Comparison of ENCODE assay signal across 8 mouse cellular contexts in the genomic region with DNA sequence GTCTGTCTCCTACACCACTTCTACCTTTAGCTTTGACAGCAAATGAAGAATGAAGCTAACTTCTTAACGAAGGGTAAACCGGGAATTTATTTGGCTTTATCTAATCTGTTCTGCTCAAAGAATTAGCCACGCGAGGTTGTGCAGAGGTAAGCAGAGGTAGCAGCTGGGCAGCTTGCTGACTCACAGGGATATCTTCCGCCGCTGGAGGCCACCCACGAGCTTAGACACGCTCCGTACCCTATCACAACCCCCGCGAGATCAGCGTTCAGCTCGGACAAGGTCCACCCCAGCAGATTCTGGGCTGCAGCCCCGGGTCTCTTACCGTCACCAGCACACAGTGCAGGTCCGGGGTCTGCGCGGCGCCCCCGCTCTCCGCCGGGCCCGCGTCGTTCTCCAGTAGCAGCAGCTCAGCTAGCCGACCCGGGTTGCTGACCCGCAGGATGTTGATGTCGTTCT. TPM values are rescaled to one million over a fixed set of nuclear protein-coding genes. Genes with fewer than 3 reads are reported as not detected.
A peak's percentile ranks its signal among the peaks of the same experiment; 100 is the strongest.
DNase-seq lines count a peak whose midpoint lies in the region; ATAC-seq and TF ChIP-seq lines count a peak whose summit lies in the region.

No protein-coding gene starts in this region.

- peaks cover 47% of the 10 kb centered on the region for H3K36me3 ChIP-seq in erythroblast, embryonic 14.5 days (ENCODE audit: control insufficient read depth)
- H3K36me3 ChIP-seq in heart, embryonic 12.5 days: no peaks in the 10 kb centered on the region
- H3K36me3 ChIP-seq in kidney, embryonic 16.5 days (ENCODE audit: insufficient read depth, low read length): no peaks in the 10 kb centered on the region
- H3K36me3 ChIP-seq in liver, adult 2 months (ENCODE audit: control insufficient read depth, insufficient read depth, low read length): 0 out of 2 replicates have a peak, but pooled peaks cover 2% of the 10 kb centered on the region

- H3K9me3 ChIP-seq in erythroblast, embryonic 14.5 days (ENCODE audit: control insufficient read depth, low read length): no peaks in the 10 kb centered on the region
- H3K9me3 ChIP-seq in heart, embryonic 12.5 days (replicated peaks): no peaks in the 10 kb centered on the region
- H3K9me3 ChIP-seq in kidney, embryonic 16.5 days (ENCODE audit: low read length): no peaks in the 10 kb centered on the region

- no peaks in the 10 kb centered on the region for H3K79me2 ChIP-seq in liver, adult 2 months (ENCODE audit: control insufficient read depth, insufficient read depth, low read length)

- peak; percentile 44; the same call in 1 of the 2 replicates for TF ChIP-seq POLR2A in liver, adult 2 months (IDR thresholded peaks at IDR 0.05; ENCODE audit: extremely low read depth, insufficient read depth, low read length)

- under 1% methylated on average over 29 of the region's 29 CpGs for WGBS in heart, embryonic 12.5 days
- WGBS in kidney, embryonic 16.5 days: under 1% methylated on average over 29 of the region's 29 CpGs
- WGBS in liver, adult 2 months: under 1% methylated on average over 29 of the region's 29 CpGs

- peak overlapping the region; percentile 87 for H3K9ac ChIP-seq in heart, embryonic 12.5 days
- peak overlapping the region; percentile 96 for H3K9ac ChIP-seq in kidney, embryonic 16.5 days (replicated peaks; ENCODE audit: low read length)
- H3K9ac ChIP-seq in liver, adult 2 months (ENCODE audit: low read depth, low read length): peak overlapping the region; percentile 85

- peaks cover 36% of the 10 kb centered on the region for H3K4me1 ChIP-seq in erythroblast, embryonic 14.5 days (ENCODE audit: control insufficient read depth)
- H3K4me1 ChIP-seq in heart, embryonic 12.5 days (replicated peaks): peaks cover 7% of the 10 kb centered on the region
- H3K4me1 ChIP-seq in kidney, embryonic 16.5 days (ENCODE audit: insufficient read depth, low read length): peaks cover 21% of the 10 kb centered on the region; the same call in 1 of the 2 replicates
- peaks cover 2% of the 10 kb centered on the region for H3K4me1 ChIP-seq in liver, adult 2 months (ENCODE audit: control insufficient read depth, insufficient read depth, low read length)

- H3K4me3 ChIP-seq in erythroblast, embryonic 14.5 days (replicated peaks): peak overlapping the region; percentile 90
- peak overlapping the region; percentile 94 for H3K4me3 ChIP-seq in heart, embryonic 12.5 days
- peak overlapping the region; percentile 90 for H3K4me3 ChIP-seq in kidney, embryonic 16.5 days (ENCODE audit: low read length)
- peak overlapping the region; percentile 80 for H3K4me3 ChIP-seq in liver, adult 2 months (ENCODE audit: insufficient read depth, low read depth, low read length)

- peak; percentile 80 for DNase-seq in CD4-positive, CD25-positive, alpha-beta regulatory T cell, adult 2 months (ENCODE audit: low read depth, low spot score)
- DNase-seq in brain, embryonic 18.5 days (ENCODE audit: low read depth, low spot score): peak; percentile 42
- peak; percentile 85 for DNase-seq in liver, adult 2 months (ENCODE audit: extremely low read depth, low read depth, low spot score)
- peak; percentile 82 to 87 for DNase-seq in spleen, postnatal 36 days (ENCODE audit: low spot score in 2 of 2)

- H3K27ac ChIP-seq in heart, embryonic 12.5 days (ENCODE audit: poor library complexity, severe bottlenecking): peak overlapping the region; percentile 94
- peak overlapping the region; percentile 97 for H3K27ac ChIP-seq in kidney, embryonic 16.5 days (ENCODE audit: low read length)
- H3K27ac ChIP-seq in liver, adult 2 months (replicated peaks; ENCODE audit: insufficient read depth, low read depth, low read length): peak overlapping the region; percentile 77

- ATAC-seq in heart, embryonic 12.5 days (ENCODE audit: insufficient number of reproducible peaks, low FRiP score): peak; percentile 80
- ATAC-seq in kidney, embryonic 16.5 days (ENCODE audit: low FRiP score, low TSS enrichment): peak; percentile 79
- peak; percentile 80 for ATAC-seq in monocyte, adult 5-6 weeks (replicated peaks; ENCODE audit: insufficient number of reproducible peaks, low FRiP score, low TSS enrichment, poor library complexity, severe bottlenecking)

- H3K27me3 ChIP-seq in erythroblast, embryonic 14.5 days (ENCODE audit: control insufficient read depth): no peaks in the 10 kb centered on the region
- H3K27me3 ChIP-seq in heart, embryonic 12.5 days (replicated peaks): no peaks in the 10 kb centered on the region
- H3K27me3 ChIP-seq in kidney, embryonic 16.5 days (ENCODE audit: insufficient read depth, low read length): no peaks in the 10 kb centered on the region
- no peaks in the 10 kb centered on the region for H3K27me3 ChIP-seq in liver, adult 2 months (ENCODE audit: control insufficient read depth, insufficient read depth, low read length)

- H3K4me2 ChIP-seq in heart, embryonic 12.5 days: peak overlapping the region; percentile 94
- peak overlapping the region; percentile 53 for H3K4me2 ChIP-seq in kidney, embryonic 16.5 days (replicated peaks; ENCODE audit: low read depth, low read length)

- TF ChIP-seq CTCF in liver, adult 2 months (IDR thresholded peaks at IDR 0.05; ENCODE audit: low read depth, low read length): peak; percentile 89

RNA-seq across cellular contexts. Expression of gene Gadd45a, which starts 0.9 kb away (rescaled TPM):
- 123 and 147 TPM in 2 replicates for polyA plus RNA-seq in erythroblast, embryonic 14.5 days (2012)
- polyA plus RNA-seq in heart, embryonic 12.5 days (2016; fragmentation: Nextera tagmentation; extraction: Ambion mirVana): 11.9 and 12.7 TPM in 2 replicates
- 35.1 and 39.4 TPM in 2 replicates for polyA plus RNA-seq in kidney, embryonic 16.5 days (2015; fragmentation: Nextera tagmentation; extraction: Ambion mirVana)
- total RNA-seq in liver, adult 2 months (2014; rRNA removed): 5.3 and 7.1 TPM in 2 replicates
- 13.1 and 15.5 TPM in 2 replicates for polyA plus RNA-seq in liver, adult 2 months (2012; rRNA removed)
- 24.7 to 64.2 TPM (median 57.8 TPM) in 3 replicates for total RNA-seq in monocyte, adult 5-6 weeks (2017)

Comparison
In these comparisons a context has a peak if more than half of its experiments do, and no peak if none do; other contexts are left out.
1. Peak in every context shown above with its lines: DNase-seq, ATAC-seq, H3K4me3 ChIP-seq and H3K27ac ChIP-seq.